Mouse (Mus musculus) megakaryocyte, embryonic 14.5 days (primary cell): ENCODE results near the gene Ostc.

Experiments
- FLI1 ChIP-seq: IDR thresholded peaks from 2 replicates; pipeline ENCODE4 v1.6.1; 2012; ENCODE audit warnings: low read length, inconsistent platforms, mixed read lengths
- GATA1 ChIP-seq: IDR thresholded peaks from 3 replicates; pipeline ENCODE4 v1.6.1; 2012; ENCODE audit warnings: mixed read lengths, low read length, inconsistent platforms, borderline replicate concordance

- TF ChIP-seq GATA1 (no peak), FLI1 (peak; percentile 41; the same call in 1 of the 2 replicates)
Observed at GRCm38 (mm10) chr3:130730189-130730653, 21.0 kb upstream of the Ostc start, which contains the start of gene Rpl34.
